Mouse (Mus musculus) midbrain, embryonic 13.5 days (tissue): ENCODE results near the gene Enpp6. TPM values are rescaled to one million over a fixed set of nuclear protein-coding genes. Genes with fewer than 3 reads are reported as not detected.

Experiments
- ATAC-seq: fragments of 200-750 bp; cut with Nextera tagmentation; 2 replicates; pipeline ENCODE4 v1.8.0; 2017; ENCODE audit warnings: mild to moderate bottlenecking, moderate TSS enrichment, moderate library complexity
- H3K27ac ChIP-seq: fragments of 300-500 bp; sonication (generic); 2 replicates; pipeline ENCODE4 v1.5.1; 2015; ENCODE audit warnings: inconsistent platforms, mild to moderate bottlenecking, moderate library complexity
- H3K27me3 ChIP-seq: fragments of 300-500 bp; sonication (generic); 2 replicates; pipeline ENCODE4 v1.6.1; 2015; ENCODE audit warnings: mild to moderate bottlenecking, inconsistent platforms
- H3K36me3 ChIP-seq: fragments of 300-500 bp; sonication (generic); 2 replicates; pipeline ENCODE4 v1.6.1; 2015; ENCODE audit warnings: mild to moderate bottlenecking, inconsistent platforms
- H3K4me1 ChIP-seq: fragments of 300-500 bp; sonication (generic); replicated peaks from 2 replicates; pipeline ENCODE4 v1.6.1; 2015; ENCODE audit warnings: inconsistent platforms
- H3K4me2 ChIP-seq: fragments of 300-500 bp; sonication (generic); replicated peaks from 2 replicates; pipeline ENCODE4 v1.6.1; 2015; ENCODE audit warnings: moderate library complexity, mild to moderate bottlenecking, inconsistent platforms
- H3K4me3 ChIP-seq: fragments of 300-500 bp; sonication (generic); replicated peaks from 2 replicates; pipeline ENCODE4 v1.5.1; 2015; ENCODE audit warnings: mild to moderate bottlenecking, inconsistent platforms
- H3K9ac ChIP-seq: fragments of 300-500 bp; sonication (generic); replicated peaks from 2 replicates; pipeline ENCODE4 v1.6.1; 2015; ENCODE audit warnings: mild to moderate bottlenecking, inconsistent platforms
- H3K9me3 ChIP-seq: fragments of 300-500 bp; sonication (generic); 2 replicates; pipeline ENCODE4 v1.6.1; 2016; ENCODE audit warnings: mild to moderate bottlenecking, inconsistent platforms
- WGBS: fragments of 180-500 bp; shearing (Covaris S2); methylation state at CpG from one replicate; pipeline ENCODE4 v1.1.7; 2015; 5-methylcytosine and 5-hydroxymethylcytosine counted together
- polyA plus RNA-seq: library from polyadenylated mRNA; unstranded; fragments of >200 nt; fragmentation: Nextera tagmentation; extraction: Ambion mirVana; gene quantifications from 2 replicates; pipeline ENCODE4 v1.2.1, GENCODE M21; 2015

Enpp6 gene
- 0.16 and 0.35 TPM in 2 replicates for polyA plus RNA-seq

GRCm38 (mm10) chr8:46986386-46987140 is at the start of gene Enpp6:
Gene Enpp6 (plus strand): TSS chr8:46986887.
- H3K27me3 ChIP-seq, result no peaks in the 10 kb centered on the region
- H3K9ac ChIP-seq, result no peak within 1 kb of the TSS
- H3K4me3 ChIP-seq, result no peak within 1 kb of the TSS
- no peak within 1 kb of the TSS for H3K4me2 ChIP-seq
- no peaks in the 10 kb centered on the region for H3K36me3 ChIP-seq
- ATAC-seq, result no peak
- H3K4me1 ChIP-seq, result no peaks in the 10 kb centered on the region
- no peaks in the 10 kb centered on the region for H3K9me3 ChIP-seq
- 88% methylated on average over 8 of the region's 8 CpGs for whole genome bisulfite sequencing
- no peak within 1 kb of the TSS for H3K27ac ChIP-seq

- Histone ChIP-seq H3K4me2 (no peak overlapping the region), H3K4me1 (0 out of 2 replicates have a peak, but pooled peaks cover 4% of the 10 kb centered on the region), H3K36me3 (no peaks in the 10 kb centered on the region), H3K27ac (no peak overlapping the region), H3K9me3 (peaks cover 3% of the 10 kb centered on the region; the same call in 1 of the 2 replicates), H3K9ac (no peak overlapping the region), H3K27me3 (0 out of 2 replicates have a peak, but pooled peaks cover 3% of the 10 kb centered on the region), H3K4me3 (no peak overlapping the region)
- no peak for ATAC-seq
- WGBS, result 85% methylated on average over 4 of the region's 4 CpGs
Observed at GRCm38 (mm10) chr8:46938218-46938617, 48.5 kb upstream of the Enpp6 start.

DNA sequence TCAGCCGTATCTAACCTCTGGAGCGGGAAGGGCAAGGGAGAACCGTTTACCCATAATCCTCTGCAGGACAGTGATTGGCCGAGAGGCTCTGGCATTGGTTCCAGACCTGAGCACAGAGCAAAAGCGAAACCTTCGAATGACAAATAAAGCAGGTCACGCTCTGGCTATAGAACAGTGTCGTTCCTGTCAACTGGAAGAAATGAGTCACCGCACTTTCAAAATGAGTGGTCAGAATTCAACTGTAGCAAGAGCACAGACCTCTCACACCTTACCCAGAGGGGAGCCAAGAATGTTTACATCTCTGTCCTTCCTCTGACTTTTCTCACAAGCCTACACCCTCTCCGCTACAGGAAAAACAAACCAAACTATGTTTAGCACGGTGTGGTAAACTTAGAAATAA is 45.4 kb upstream of the Enpp6 start:
- 0 out of 2 replicates have a peak, but pooled peaks cover 3% of the 10 kb centered on the region for H3K27me3 ChIP-seq
- H3K4me3 ChIP-seq, result no peak overlapping the region
- H3K4me1 ChIP-seq, result no peaks in the 10 kb centered on the region
- no peak overlapping the region for H3K27ac ChIP-seq
- H3K9me3 ChIP-seq, result peaks cover 3% of the 10 kb centered on the region; the same call in 1 of the 2 replicates
- H3K4me2 ChIP-seq, result no peak overlapping the region
- 67% methylated on average over 11 of the region's 11 CpGs for WGBS
- H3K36me3 ChIP-seq, result no peaks in the 10 kb centered on the region
- no peak for ATAC-seq
- no peak overlapping the region for H3K9ac ChIP-seq

- H3K4me2 ChIP-seq, result no peak overlapping the region
- peaks cover 3% of the 10 kb centered on the region; the same call in 1 of the 2 replicates for H3K9me3 ChIP-seq
- H3K36me3 ChIP-seq, result no peaks in the 10 kb centered on the region
- no peak overlapping the region for H3K9ac ChIP-seq
- H3K4me3 ChIP-seq, result no peak overlapping the region
- WGBS, result 79% methylated on average over 15 of the region's 15 CpGs
- H3K4me1 ChIP-seq, result no peaks in the 10 kb centered on the region
- H3K27ac ChIP-seq, result no peak overlapping the region
- H3K27me3 ChIP-seq, result 0 out of 2 replicates have a peak, but pooled peaks cover 3% of the 10 kb centered on the region
- ATAC-seq, result no peak
Observed at GRCm38 (mm10) chr8:46941731-46942650, 44.7 kb upstream of the Enpp6 start.

DNA sequence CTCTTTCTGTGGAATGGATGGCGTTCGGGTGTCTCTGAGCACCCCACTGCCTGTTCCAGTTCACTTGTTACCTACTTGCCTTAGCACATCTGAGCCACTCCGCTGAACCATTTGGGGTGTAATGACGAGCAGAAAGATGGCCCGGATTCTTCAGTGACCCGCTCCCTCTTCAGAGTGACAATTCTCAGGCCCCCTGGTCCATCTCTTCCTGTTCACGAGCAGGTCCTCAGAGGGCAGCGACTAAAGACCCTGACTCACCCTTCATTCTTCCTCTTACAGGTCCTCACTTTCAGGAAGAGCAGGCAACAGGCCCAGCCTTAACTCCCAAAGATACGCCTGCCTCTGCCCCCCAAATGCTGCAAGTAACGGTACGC is 44.0 kb upstream of the Enpp6 start:
- Histone ChIP-seq H3K4me2 (no peak overlapping the region), H3K9me3 (peaks cover 3% of the 10 kb centered on the region; the same call in 1 of the 2 replicates), H3K4me1 (no peaks in the 10 kb centered on the region), H3K9ac (no peak overlapping the region), H3K27me3 (0 out of 2 replicates have a peak, but pooled peaks cover 3% of the 10 kb centered on the region), H3K36me3 (no peaks in the 10 kb centered on the region), H3K4me3 (no peak overlapping the region), H3K27ac (no peak overlapping the region)
- ATAC-seq, result no peak
- 84% methylated on average over 11 of the region's 11 CpGs for WGBS

DNA sequence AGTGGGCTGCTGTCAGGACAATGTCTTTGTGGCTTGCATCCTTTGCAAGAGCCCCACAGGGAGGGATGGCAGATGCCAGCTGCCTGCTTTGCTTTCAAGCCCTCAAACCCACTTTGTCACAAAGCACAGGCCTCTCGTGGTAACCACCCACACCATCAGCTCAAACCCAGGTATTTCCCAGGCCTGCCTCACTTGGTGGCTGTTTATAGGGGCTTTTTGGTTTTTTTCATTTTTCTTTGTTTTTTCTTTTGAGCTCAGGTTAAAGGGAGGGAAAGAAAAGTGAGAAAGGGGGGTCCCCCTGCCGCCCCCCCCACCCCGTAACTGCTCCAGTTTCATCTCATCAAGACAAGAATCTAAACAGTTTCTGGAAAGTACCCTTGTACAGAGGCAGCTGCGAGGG is 43.4 kb upstream of the Enpp6 start:
- Histone ChIP-seq H3K4me1 (0 out of 2 replicates have a peak, but pooled peaks cover 1% of the 10 kb centered on the region), H3K36me3 (no peaks in the 10 kb centered on the region), H3K9ac (no peak overlapping the region), H3K27me3 (no peaks in the 10 kb centered on the region), H3K27ac (no peak overlapping the region), H3K9me3 (peaks cover 3% of the 10 kb centered on the region; the same call in 1 of the 2 replicates), H3K4me2 (no peak overlapping the region), H3K4me3 (no peak overlapping the region)
- ATAC-seq, result no peak
- WGBS, result 81% methylated on average over 4 of the region's 4 CpGs

DNA sequence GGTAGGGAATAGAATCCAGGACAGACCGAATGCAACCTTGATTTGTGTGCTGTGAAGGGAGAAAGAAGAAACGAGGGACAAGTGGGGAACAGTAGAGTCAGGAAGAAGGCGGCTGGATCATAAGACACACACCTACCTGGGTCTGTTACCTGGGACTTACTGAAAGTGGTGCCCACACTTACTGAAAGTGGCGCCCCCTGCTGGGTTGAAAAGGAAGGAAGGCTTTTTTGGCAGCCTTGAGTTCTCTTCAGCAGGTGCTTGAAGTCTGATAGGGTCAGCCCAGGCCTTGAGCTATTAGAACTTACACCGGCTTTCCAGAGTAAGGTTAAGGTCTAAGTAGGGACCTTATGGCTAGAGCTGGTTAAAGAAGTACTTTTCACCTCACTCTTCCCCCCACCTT is 40.5 kb upstream of the Enpp6 start:
- Histone ChIP-seq H3K27ac (no peak overlapping the region), H3K4me2 (no peak overlapping the region), H3K4me3 (no peak overlapping the region), H3K27me3 (no peaks in the 10 kb centered on the region), H3K36me3 (no peaks in the 10 kb centered on the region), H3K9ac (no peak overlapping the region), H3K4me1 (0 out of 2 replicates have a peak, but pooled peaks cover 9% of the 10 kb centered on the region), H3K9me3 (no peaks in the 10 kb centered on the region)
- 79% methylated on average over 5 of the region's 5 CpGs for WGBS
- ATAC-seq, result no peak

DNA sequence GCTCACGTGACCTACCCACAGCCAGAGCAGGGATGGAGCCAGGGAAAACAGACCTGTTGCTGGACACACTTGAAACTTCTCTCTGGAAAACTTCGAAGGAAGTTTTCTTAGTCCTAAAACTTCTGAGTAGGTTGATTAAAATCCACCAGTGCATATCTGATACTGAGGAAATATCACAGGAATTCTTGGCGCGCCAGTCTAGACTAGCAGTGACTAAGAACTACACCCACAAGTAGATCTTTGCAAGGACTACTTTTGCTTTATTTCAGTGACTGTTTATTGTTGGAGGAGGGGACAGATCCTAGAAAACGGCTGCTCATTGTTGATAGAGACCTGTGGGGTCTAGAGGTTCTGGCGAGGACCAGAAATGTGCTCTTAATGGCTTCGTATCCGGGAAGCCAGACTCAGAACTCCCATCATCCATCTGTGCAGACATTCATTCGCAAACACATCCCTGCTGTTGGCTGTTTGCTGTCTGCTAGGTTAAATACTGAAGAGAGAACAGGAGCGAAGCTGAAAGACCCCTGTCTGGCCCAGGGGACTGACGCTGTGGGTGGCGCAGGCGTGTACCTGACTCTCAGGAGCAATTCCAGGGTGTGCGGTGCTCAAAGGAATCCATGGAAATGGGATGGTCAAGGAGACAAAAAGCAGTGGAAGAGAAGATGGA is 38.5 kb upstream of the Enpp6 start:
- Histone ChIP-seq H3K9ac (no peak overlapping the region), H3K27me3 (no peaks in the 10 kb centered on the region), H3K9me3 (no peaks in the 10 kb centered on the region), H3K4me1 (0 out of 2 replicates have a peak, but pooled peaks cover 9% of the 10 kb centered on the region), H3K27ac (no peak overlapping the region), H3K4me3 (no peak overlapping the region), H3K36me3 (no peaks in the 10 kb centered on the region), H3K4me2 (no peak overlapping the region)
- ATAC-seq, result 0 out of 2 replicates have a peak, but pooled peaks have one; percentile 27
- 83% methylated on average over 14 of the region's 14 CpGs for whole genome bisulfite sequencing

DNA sequence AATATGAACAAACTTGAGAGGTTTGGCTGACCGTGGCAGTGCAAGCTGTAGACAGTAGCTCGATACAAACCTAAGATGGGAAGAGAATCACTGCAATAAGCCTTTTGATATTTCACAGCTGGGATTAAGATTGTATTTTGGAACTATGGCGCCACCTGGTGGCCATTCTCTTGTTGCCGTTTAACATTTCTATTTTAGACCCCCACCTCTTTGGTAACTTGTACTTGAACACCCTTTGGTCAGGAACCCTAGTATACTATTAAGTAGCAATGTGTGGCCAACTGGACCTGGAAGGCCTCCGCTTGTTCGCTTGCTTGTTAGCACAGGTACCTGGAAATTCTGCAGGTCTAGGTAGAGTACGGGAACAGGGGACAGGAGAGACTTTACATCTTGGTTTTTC is 33.2 kb upstream of the Enpp6 start:
- WGBS, result 21% methylated on average over 7 of the region's 7 CpGs
- H3K4me2 ChIP-seq, result no peak overlapping the region
- no peaks in the 10 kb centered on the region for H3K36me3 ChIP-seq
- no peak overlapping the region for H3K9ac ChIP-seq
- ATAC-seq, result peak; percentile 53
- H3K27ac ChIP-seq, result no peak overlapping the region
- H3K4me1 ChIP-seq, result 0 out of 2 replicates have a peak, but pooled peaks cover 7% of the 10 kb centered on the region
- no peak overlapping the region for H3K4me3 ChIP-seq
- H3K9me3 ChIP-seq, result no peaks in the 10 kb centered on the region
- H3K27me3 ChIP-seq, result no peaks in the 10 kb centered on the region

GRCm38 (mm10) chr8:46962630-46963427 is 23.9 kb upstream of the Enpp6 start:
- Histone ChIP-seq H3K27ac (no peak overlapping the region), H3K36me3 (no peaks in the 10 kb centered on the region), H3K27me3 (no peaks in the 10 kb centered on the region), H3K4me2 (no peak overlapping the region), H3K4me1 (peaks cover 8% of the 10 kb centered on the region), H3K9ac (no peak overlapping the region), H3K4me3 (no peak overlapping the region), H3K9me3 (no peaks in the 10 kb centered on the region)
- WGBS, result 45% methylated on average over 10 of the region's 10 CpGs
- ATAC-seq, result no peak

- Histone ChIP-seq H3K4me2 (no peak overlapping the region), H3K9me3 (no peaks in the 10 kb centered on the region), H3K36me3 (no peaks in the 10 kb centered on the region), H3K4me1 (peaks cover 8% of the 10 kb centered on the region), H3K27me3 (no peaks in the 10 kb centered on the region), H3K27ac (no peak overlapping the region), H3K4me3 (no peak overlapping the region), H3K9ac (no peak overlapping the region)
- ATAC-seq, result no peak
- 23% methylated on average over 8 of the region's 8 CpGs for WGBS
Observed at GRCm38 (mm10) chr8:46963619-46964145, 23.0 kb upstream of the Enpp6 start.
